Mouse (Mus musculus) lung, adult 2 months (tissue): Measurements from ENCODE around the gene Ifi206.

Experiments
- CTCF ChIP-seq: fragments of 200-500 bp; IDR thresholded peaks from 2 replicates; pipeline ENCODE4 v1.5.1; 2011; ENCODE audit warnings: mild to moderate bottlenecking, low read length, control low read depth; ENCODE audit not compliant: insufficient read depth
- POLR2A ChIP-seq: fragments of 200-500 bp; IDR thresholded peaks from 2 replicates; pipeline ENCODE4 v1.6.1; 2011; ENCODE audit warnings: low read depth, mild to moderate bottlenecking, control low read depth, low read length, borderline replicate concordance; ENCODE audit errors: extremely low read depth

DNA sequence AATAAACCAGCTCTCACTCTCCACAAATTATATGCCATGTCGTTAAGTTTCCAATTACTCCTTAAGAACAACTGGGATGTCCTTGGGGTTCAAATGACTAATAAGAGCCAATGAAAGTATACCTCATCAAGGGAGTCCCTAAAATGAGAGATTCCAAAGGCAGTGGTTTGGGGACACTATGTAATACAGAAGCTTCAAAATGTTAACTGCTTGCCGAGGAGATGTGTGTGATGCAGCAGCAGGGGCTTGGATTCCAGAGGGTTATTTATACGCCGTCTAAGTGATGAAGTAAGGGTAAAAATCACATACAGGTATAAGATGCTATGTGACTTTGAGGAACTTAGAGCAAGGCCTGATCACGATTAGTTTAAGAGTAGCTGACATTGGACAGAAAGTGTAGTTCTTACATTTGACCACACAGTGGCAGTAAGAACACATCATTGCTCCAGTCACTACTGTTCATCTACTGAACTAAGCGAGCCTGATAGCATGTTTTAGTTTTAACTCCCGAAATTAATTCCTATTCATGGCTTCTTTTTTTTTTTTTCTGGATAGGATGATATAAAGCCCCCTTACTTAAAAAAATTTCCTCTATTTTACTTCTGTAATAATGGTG lies 34.6 kb downstream of the Ifi206 start:
- TF ChIP-seq CTCF, result peak; percentile 44; the same call in 1 of the 2 replicates
- no peak for TF ChIP-seq POLR2A
